Mouse (Mus musculus) regulatory T cell (primary cell): Measurements from ENCODE around the gene Zfp317.
"Not testable (repeated sequence)": the region's sequence is repeated elsewhere in the genome, so short reads cannot be mapped to it uniquely, and the experiment has no call there.

ENCODE experiments used
- in situ Hi-C: fragments of 300-600 bp; cut with MboI, MseI; formaldehyde crosslinking; loops from one replicate; pipeline ENCODE4 v1.15.1; 2025; ENCODE audit warnings: high pct_unique_total_duplicates

Gene Zfp317

DNA sequence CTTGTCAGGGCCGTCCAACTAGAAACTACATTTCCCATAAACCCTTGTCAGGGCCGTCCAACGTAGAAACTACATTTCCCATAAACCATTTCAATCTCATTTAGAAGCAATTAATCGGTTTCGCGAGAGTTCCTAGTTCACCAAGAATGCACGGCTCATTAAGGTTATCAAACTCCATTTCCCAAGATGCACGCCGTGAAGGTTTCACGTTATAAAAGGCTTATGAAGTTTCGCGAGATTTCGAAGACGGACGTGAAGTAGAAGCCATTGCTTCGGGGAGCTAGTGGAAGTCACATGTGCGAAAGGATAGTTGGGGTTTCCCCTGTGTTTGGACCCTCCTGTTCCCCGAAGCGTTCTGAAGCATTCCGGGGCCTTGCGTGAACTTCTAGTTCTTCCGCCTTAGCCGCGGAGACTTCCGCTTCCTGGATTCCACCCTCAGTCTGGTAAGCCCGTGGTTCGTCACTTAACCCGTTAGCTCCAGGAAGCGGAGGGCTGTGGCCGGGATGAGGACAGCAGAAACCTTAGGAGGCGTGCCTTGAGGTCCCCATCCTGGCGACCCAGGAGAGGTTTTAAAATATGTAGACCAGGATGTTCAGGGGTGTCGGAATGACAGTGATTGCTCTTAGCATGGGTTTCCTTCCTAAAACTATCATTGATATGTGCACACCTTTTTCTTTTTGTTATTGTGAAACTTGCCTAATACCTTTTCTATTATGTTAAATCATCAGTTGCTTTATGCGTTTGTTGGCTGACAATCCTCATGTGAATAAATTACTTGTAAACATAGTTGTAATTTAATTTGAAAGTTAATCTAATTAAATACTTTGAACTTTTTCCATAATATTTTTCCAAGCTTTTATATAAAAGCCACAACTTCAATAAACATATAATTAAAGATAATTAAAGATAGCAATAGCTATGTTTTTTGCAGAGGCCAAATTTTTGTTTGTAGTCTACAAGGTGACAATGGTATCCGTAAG lies at the start of gene Zfp317:
Zfp317 (plus strand) TSS at position 260 of the 980 bp plus-strand sequence.
- in situ Hi-C loops: loop anchor here (25.0 kb wide), 2 partner anchors 765 to 965 kb away; partner anchors contain the start of genes Zfp560 and Zfp846

DNA sequence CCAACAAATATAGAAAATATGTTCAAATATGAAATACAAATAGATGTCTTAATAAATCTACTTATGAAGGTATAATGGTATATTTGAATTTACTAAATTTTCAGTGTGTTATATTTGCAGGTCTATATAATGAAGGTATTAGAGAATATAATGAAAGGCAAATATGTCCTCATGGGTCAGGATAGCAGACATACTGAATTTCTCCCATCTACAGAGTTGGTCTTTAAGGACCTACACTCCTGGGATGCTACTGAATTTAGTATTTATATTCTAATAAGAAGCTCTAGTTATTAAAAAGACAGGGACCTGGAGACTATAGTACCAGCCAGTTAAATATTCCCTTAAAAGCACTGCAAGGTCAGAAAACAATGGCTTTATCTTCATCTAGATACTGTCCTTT lies 39.6 kb upstream of the Zfp317 start, which contains the start of gene Olfr855:
Olfr855 (plus strand) TSS at position 301 of the 400 bp plus-strand sequence.
- in situ Hi-C loops: no loop called here

DNA sequence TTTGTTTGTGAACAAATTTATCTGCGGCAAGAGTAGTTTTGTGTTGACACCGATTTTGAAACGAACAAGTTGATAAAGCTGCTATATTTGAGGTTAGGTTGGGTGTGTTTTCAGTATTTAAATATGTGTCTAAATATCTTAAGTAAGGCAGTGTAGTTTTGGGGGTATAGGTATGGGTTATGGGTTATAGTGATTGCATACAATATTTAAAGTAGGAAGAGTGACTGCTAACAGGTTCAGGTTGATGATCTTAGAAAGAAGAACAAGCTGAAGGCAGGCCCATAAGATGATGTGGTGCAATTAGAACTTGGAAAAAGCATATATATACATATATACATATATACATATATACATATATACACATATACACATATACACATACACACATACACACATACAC lies 605 bp upstream of the Zfp317 start:
- in situ Hi-C loops: loop anchor here (25.0 kb wide), 2 partner anchors 766 to 966 kb away; partner anchors contain the start of genes Zfp560 and Zfp846

DNA sequence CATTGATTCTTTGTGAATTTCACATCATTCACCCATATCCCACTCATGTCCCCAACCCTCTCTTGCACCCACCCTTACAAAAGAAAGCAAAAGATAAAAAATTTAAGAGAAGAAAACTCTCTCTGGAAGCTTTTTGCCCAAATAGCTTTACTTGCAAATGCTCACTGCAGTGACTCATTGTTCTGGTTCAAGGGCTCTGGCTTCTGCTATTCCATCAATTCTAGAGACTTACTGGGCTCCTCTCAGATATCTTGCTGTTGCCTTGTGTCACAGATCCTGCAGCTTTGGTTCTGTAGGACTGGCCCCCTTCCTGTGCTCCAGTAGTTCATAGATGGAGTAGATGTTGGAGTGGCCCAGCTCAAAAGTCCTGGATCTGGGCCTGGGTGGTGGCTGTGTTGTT lies 7.7 kb downstream of the Zfp317 start:
- in situ Hi-C loops: no loop called here

DNA sequence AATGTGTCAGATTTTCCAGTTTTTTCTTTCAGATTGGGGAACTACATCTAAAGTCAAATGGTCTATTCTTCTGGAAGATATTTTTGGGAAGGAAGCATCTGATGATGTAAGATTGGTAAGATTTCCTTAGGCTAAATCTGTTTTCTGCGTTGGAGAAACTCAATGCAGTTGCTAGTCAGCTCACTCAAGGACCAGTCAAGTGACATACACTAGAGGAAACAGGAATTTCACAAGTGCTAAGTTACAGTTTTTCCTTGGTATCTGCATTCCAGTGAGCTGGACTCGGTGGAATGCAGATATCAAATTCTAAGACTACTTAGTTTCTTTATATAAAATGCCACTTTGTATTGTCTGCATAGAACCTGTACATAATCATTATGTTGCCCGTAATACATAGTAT lies 23.3 kb downstream of the Zfp317 start:
- in situ Hi-C loops: no loop called here

DNA sequence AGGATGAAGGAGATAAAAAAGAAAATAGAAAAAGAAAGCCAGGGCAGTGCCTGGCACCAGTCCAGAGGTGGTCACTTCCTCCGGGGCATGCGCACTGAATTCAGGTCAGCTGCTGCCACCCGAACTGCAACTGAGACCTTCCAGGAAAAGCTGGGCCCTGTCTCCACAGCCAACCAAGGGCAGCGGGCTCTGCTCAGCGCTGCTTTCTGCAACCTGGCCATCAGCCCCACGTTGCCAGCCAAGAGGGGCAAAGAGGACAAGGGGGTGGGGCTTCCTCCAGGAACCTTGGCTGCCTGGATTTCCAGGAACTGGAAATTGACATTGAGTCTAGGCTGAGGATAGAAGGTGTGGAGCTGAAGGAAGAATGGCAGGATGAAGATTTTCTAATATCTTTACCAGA lies 68.4 kb downstream of the Zfp317 start:
- in situ Hi-C loops: no loop called here

DNA sequence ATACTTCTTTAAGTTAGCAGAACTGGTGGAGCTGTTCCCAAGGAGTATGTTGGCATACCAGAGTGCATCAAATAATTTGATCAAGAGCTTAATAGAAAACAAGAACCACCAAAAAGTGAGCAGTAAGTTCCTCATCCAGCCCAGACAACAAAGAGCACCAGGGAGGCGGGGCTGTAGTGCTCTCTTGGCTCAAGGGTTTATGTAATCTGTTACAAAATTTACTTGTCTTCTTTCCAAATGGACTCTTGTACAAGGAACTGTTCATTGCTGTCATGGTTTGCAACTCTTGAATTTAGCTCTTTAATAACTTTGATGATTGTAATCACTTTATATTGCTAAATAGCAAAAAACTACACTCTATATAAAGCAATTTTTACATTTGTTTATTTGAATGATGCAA lies 69.5 kb downstream of the Zfp317 start:
- in situ Hi-C loops: no loop called here

DNA sequence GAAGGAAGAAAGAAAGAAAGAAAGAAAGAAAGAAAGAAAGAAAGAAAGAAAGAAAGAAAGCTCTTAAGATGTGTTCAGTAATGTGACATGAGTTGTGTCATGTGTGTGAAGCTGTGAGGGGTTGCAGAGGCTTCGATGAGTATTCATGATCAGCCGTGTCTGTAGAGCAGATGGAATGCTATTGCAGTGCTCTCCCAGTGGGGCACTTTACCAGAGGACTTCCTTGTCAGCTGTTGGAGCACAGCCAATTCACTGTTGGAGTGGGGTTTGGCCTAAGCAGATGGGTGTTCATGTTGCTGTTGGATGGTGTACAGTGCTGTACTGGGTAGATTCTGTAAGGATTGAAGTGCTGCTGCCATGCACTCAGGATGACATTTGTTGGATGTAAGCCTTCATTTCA lies 70.5 kb downstream of the Zfp317 start:
- in situ Hi-C loops: no loop called here

DNA sequence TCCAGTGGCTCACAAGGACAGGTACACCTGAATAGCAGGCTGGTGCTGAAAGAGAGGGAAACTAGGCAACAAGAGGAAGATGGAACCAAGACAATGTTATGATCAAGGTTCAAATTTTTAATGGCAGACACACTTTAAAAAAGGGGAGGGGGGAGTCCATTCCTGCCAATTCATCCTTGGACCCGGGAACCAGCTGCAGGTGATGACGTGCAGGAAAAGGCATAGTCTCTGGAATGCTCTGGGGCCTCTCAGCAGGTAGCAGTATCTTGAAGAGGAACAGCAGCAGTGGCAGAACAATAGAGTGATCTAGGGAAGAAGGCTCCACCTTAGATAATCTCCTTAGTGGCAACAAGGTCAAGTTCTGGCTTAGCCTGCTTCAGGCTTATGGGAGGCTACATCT lies 72.4 kb downstream of the Zfp317 start:
- in situ Hi-C loops: not testable (repeated sequence)

DNA sequence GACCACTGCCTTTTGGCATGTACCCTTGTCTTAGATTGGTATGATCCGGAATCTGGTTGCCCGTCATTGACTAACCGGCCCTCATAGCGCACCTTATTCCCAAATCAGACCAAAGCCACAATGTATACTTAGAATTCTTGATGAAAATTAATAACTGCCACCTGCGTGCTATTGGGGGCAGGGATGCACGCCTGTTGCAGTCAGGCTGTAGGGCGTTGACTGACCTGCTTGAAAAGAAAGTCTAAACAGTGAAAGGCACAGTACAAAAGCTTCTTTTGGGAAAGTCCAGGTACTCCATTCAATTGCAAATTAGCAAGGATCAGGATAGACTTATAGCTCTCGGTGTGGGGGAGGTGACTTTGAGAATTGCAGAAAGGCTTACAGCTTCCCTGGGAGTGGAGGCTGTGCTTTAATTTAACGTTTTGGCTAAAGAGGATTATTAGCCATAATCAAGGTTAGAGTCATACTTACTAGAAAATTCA lies 73.0 kb downstream of the Zfp317 start:
- in situ Hi-C loops: not testable (repeated sequence)
